Mouse (Mus musculus) MEL (cell line): ENCODE measurements around the gene Prnd.

Experiments used
- CHD2 ChIP-seq: IDR thresholded peaks from 2 replicates; pipeline ENCODE4 v1.6.1; 2011; ENCODE audit warnings: low read length, improper control_type of control experiment
- CTCF ChIP-seq, 3 experiments: IDR thresholded peaks in 2 of 3; conservative IDR thresholded peaks in 1 of 3; 2 replicates each; pipeline ENCODE4 v1.5.1; 2011 to 2012; ENCODE audit warnings: low read length in 3 of 3, low read depth in 2 of 3, mild to moderate bottlenecking in 2 of 3, improper control_type of control experiment in 1 of 3, inconsistent platforms in 1 of 3, mixed read lengths in 1 of 3, moderate library complexity in 1 of 3; ENCODE audit not compliant: control insufficient read depth in 1 of 3, insufficient read depth in 1 of 3, poor library complexity in 1 of 3, severe bottlenecking in 1 of 3
- EP300 ChIP-seq, 2 experiments: IDR thresholded peaks; 2 replicates each; pipeline ENCODE4 v1.6.1; 2011; ENCODE audit warnings: improper control_type of control experiment in 2 of 2, low read length in 2 of 2, low read depth in 1 of 2, mild to moderate bottlenecking in 1 of 2
- GATA1 ChIP-seq: IDR thresholded peaks from 2 replicates; pipeline ENCODE4 v1.6.1; 2011; ENCODE audit warnings: low read depth, low read length, improper control_type of control experiment
- HCFC1 ChIP-seq: IDR thresholded peaks from 2 replicates; pipeline ENCODE4 v1.6.1; 2012; ENCODE audit warnings: low read depth, mild to moderate bottlenecking, inconsistent platforms, low read length, improper control_type of control experiment, moderate library complexity
- JUND ChIP-seq: IDR thresholded peaks from 2 replicates; pipeline ENCODE4 v1.6.1; 2011; ENCODE audit warnings: low read depth, mild to moderate bottlenecking, improper control_type of control experiment, low read length
- KAT2A ChIP-seq: conservative IDR thresholded peaks from 2 replicates; pipeline ENCODE4 v1.6.1; 2012; ENCODE audit warnings: low read depth, low read length, improper control_type of control experiment, inconsistent platforms
- MAFK ChIP-seq: IDR thresholded peaks from 2 replicates; pipeline ENCODE4 v1.6.1; 2011; ENCODE audit warnings: low read depth, mild to moderate bottlenecking, low read length, improper control_type of control experiment, borderline replicate concordance
- MEF2A ChIP-seq: IDR thresholded peaks from 2 replicates; pipeline ENCODE4 v1.6.1; 2014; ENCODE audit warnings: low read depth, mild to moderate bottlenecking, inconsistent platforms, low read length, improper control_type of control experiment; ENCODE audit not compliant: poor library complexity, insufficient replicate concordance, severe bottlenecking; ENCODE audit errors: extremely low read depth
- POLR2A ChIP-seq, 2 experiments: IDR thresholded peaks; 2 replicates each; pipeline ENCODE4 v1.6.1; 2011 to 2012; ENCODE audit warnings: low read length in 2 of 2, mild to moderate bottlenecking in 2 of 2, control low read depth in 1 of 2, improper control_type of control experiment in 1 of 2, low read depth in 1 of 2, moderate library complexity in 1 of 2; ENCODE audit not compliant: control insufficient read depth in 1 of 2, insufficient read depth in 1 of 2, poor library complexity in 1 of 2
- RAD21 ChIP-seq: IDR thresholded peaks from 2 replicates; pipeline ENCODE4 v1.6.1; 2011; ENCODE audit warnings: mild to moderate bottlenecking, low read depth, low read length, improper control_type of control experiment
- TCF12 ChIP-seq: IDR thresholded peaks from 2 replicates; pipeline ENCODE4 v1.6.1; 2014; ENCODE audit warnings: low read depth, mild to moderate bottlenecking, inconsistent platforms, low read length, improper control_type of control experiment, moderate library complexity
- ZC3H11A ChIP-seq: IDR thresholded peaks from 2 replicates; pipeline ENCODE4 v1.6.1; 2012; ENCODE audit warnings: low read depth, mild to moderate bottlenecking, inconsistent platforms, low read length, improper control_type of control experiment

DNA sequence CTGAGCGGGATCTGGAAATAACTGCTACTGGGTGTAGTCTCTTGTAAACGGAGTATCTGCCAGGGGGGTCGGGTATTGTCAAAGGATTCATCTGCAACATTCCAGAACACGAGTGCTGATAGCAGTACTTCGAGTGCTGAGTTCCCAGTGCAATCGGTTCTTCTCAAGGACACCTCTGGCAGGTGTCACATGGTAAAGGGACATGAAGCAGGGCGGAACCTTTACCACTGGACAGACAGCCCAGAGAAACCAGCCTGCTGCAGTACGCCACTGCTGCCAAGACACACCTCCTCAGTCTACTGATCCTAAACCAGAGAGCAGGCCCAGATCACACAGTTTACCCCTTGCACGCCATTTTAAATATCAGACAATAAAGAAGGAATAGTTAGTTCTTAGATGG lies 4.2 kb downstream of the Prnd start:
- TF ChIP-seq EP300 (IDR thresholded peaks at IDR 0.05; ENCODE audit: low read depth in 1 of 2, low read length in 2 of 2), result no peak
- no peak for TF ChIP-seq CTCF (IDR thresholded peaks at IDR 0.05 in 2 of 3, conservative IDR thresholded peaks at IDR 0.05 in 1 of 3; ENCODE audit: control insufficient read depth in 1 of 3, insufficient read depth in 1 of 3, low read depth in 2 of 3, low read length in 3 of 3, poor library complexity in 1 of 3, severe bottlenecking in 1 of 3)
- no peak for TF ChIP-seq JUND
- no peak for TF ChIP-seq GATA1
- no peak for TF ChIP-seq RAD21
- no peak for TF ChIP-seq HCFC1
- TF ChIP-seq POLR2A (IDR thresholded peaks at IDR 0.05; ENCODE audit: control insufficient read depth in 1 of 2, insufficient read depth in 1 of 2, low read depth in 1 of 2, low read length in 2 of 2, poor library complexity in 1 of 2), result no peak
- no peak for TF ChIP-seq ZC3H11A
- TF ChIP-seq MEF2A, result no peak
- no peak for TF ChIP-seq TCF12
- no peak for TF ChIP-seq MAFK
- TF ChIP-seq KAT2A, result no peak
- TF ChIP-seq CHD2, result no peak
